Mouse (Mus musculus): Measurements from ENCODE around the gene Brd3. TPM values are rescaled to one million over a fixed set of nuclear protein-coding genes. Genes with fewer than 3 reads are reported as not detected.
A peak's percentile ranks its signal among the peaks of the same experiment; 100 is the strongest.

The Brd3 gene
- polyA plus RNA-seq, 1 experiment from 2014 or later: 126 TPM

GRCm38 (mm10) chr2:27426855-27427457, 80.5 kb downstream of the Brd3 start, which contains the start of gene Vav2:
Vav2 (minus strand) TSS chr2:27427033.
- Histone ChIP-seq H3K9ac (replicated peaks; ENCODE audit: low read depth, low read length) (peak within 1 kb of the TSS; percentile 91), H3K4me1 (ENCODE audit: control insufficient read depth, insufficient read depth, low read length) (peaks cover 35% of the 10 kb centered on the region), H3K4me2 (ENCODE audit: low read depth, low read length) (peak within 1 kb of the TSS; percentile 90), H3K4me3 (ENCODE audit: low read depth, low read length) (peak within 1 kb of the TSS; percentile 91), H3K27ac (ENCODE audit: low read depth, low read length) (peak within 1 kb of the TSS; percentile 85), H3K9me3 (ENCODE audit: control insufficient read depth, low read length) (no peaks in the 10 kb centered on the region), H3K36me3 (ENCODE audit: control insufficient read depth, insufficient read depth, low read length) (no peaks in the 10 kb centered on the region), H3K27me3 (ENCODE audit: control insufficient read depth, insufficient read depth, low read length) (no peaks in the 10 kb centered on the region)
- ATAC-seq (ENCODE audit: low read depth): peak; percentile 89
- WGBS: under 1% methylated on average over 49 of the region's 58 CpGs

- H3K9ac ChIP-seq (replicated peaks; ENCODE audit: low read depth, low read length): peak overlapping the region; percentile 91
- H3K27ac ChIP-seq (ENCODE audit: low read depth, low read length): peak overlapping the region; percentile 85
- H3K4me3 ChIP-seq (ENCODE audit: low read depth, low read length): peak overlapping the region; percentile 91
- no peaks in the 10 kb centered on the region for H3K36me3 ChIP-seq (ENCODE audit: control insufficient read depth, insufficient read depth, low read length)
- no peaks in the 10 kb centered on the region for H3K9me3 ChIP-seq (ENCODE audit: control insufficient read depth, low read length)
- ATAC-seq (ENCODE audit: low read depth): peak; percentile 26
- H3K27me3 ChIP-seq (ENCODE audit: control insufficient read depth, insufficient read depth, low read length): no peaks in the 10 kb centered on the region
- H3K4me1 ChIP-seq (ENCODE audit: control insufficient read depth, insufficient read depth, low read length): peaks cover 41% of the 10 kb centered on the region
- peak overlapping the region; percentile 90 for H3K4me2 ChIP-seq (ENCODE audit: low read depth, low read length)
- under 1% methylated on average over 47 of the region's 64 CpGs for WGBS
These were observed 81.0 kb downstream of the Brd3 start for GRCm38 (mm10) chr2:27426406-27426854.

GRCm38 (mm10) chr2:27425751-27426405, 81.6 kb downstream of the Brd3 start:
- Histone ChIP-seq H3K36me3 (ENCODE audit: control insufficient read depth, insufficient read depth, low read length) (no peaks in the 10 kb centered on the region), H3K4me2 (ENCODE audit: low read depth, low read length) (peak overlapping the region; percentile 90), H3K27ac (ENCODE audit: low read depth, low read length) (peak overlapping the region; percentile 85), H3K9me3 (ENCODE audit: control insufficient read depth, low read length) (no peaks in the 10 kb centered on the region), H3K4me1 (ENCODE audit: control insufficient read depth, insufficient read depth, low read length) (peaks cover 46% of the 10 kb centered on the region), H3K4me3 (ENCODE audit: low read depth, low read length) (peak overlapping the region; percentile 91), H3K27me3 (ENCODE audit: control insufficient read depth, insufficient read depth, low read length) (no peaks in the 10 kb centered on the region), H3K9ac (replicated peaks; ENCODE audit: low read depth, low read length) (peak overlapping the region; percentile 91)
- under 1% methylated on average over 56 of the region's 60 CpGs for WGBS
- peak; percentile 7; the same call in 1 of the 2 replicates for ATAC-seq (ENCODE audit: low read depth)

- H3K36me3 ChIP-seq (ENCODE audit: control insufficient read depth, insufficient read depth, low read length): no peaks in the 10 kb centered on the region
- WGBS: under 1% methylated on average over 20 of the region's 20 CpGs
These were observed 82.3 kb downstream of the Brd3 start for GRCm38 (mm10) chr2:27425161-27425611.

GRCm38 (mm10) chr2:27423596-27423995, 83.9 kb downstream of the Brd3 start:
- Histone ChIP-seq H3K4me3 (ENCODE audit: low read depth, low read length) (peak overlapping the region; percentile 91; the same call in 1 of the 2 replicates), H3K9ac (replicated peaks; ENCODE audit: low read depth, low read length) (peak overlapping the region; percentile 2; the same call in 1 of the 2 replicates), H3K9me3 (ENCODE audit: control insufficient read depth, low read length) (no peaks in the 10 kb centered on the region), H3K27ac (ENCODE audit: low read depth, low read length) (no peak overlapping the region), H3K4me2 (ENCODE audit: low read depth, low read length) (peak overlapping the region; percentile 90), H3K27me3 (ENCODE audit: control insufficient read depth, insufficient read depth, low read length) (no peaks in the 10 kb centered on the region), H3K36me3 (ENCODE audit: control insufficient read depth, insufficient read depth, low read length) (no peaks in the 10 kb centered on the region), H3K4me1 (ENCODE audit: control insufficient read depth, insufficient read depth, low read length) (peaks cover 47% of the 10 kb centered on the region)
- no peak for ATAC-seq (ENCODE audit: low read depth)
- 44% methylated on average over 7 of the region's 7 CpGs for WGBS

More at GRCm38 (mm10) chr2:27425161-27425611, 82.3 kb downstream of the Brd3 start:
- ATAC-seq (ENCODE audit: low read depth): no peak
- H3K27me3 ChIP-seq (ENCODE audit: control insufficient read depth, insufficient read depth, low read length): no peaks in the 10 kb centered on the region
- H3K4me1 ChIP-seq (ENCODE audit: control insufficient read depth, insufficient read depth, low read length): peaks cover 47% of the 10 kb centered on the region
- H3K4me2 ChIP-seq (ENCODE audit: low read depth, low read length): peak overlapping the region; percentile 90
- H3K4me3 ChIP-seq (ENCODE audit: low read depth, low read length): peak overlapping the region; percentile 91
- H3K27ac ChIP-seq (ENCODE audit: low read depth, low read length): peak overlapping the region; percentile 85
- H3K9ac ChIP-seq (replicated peaks; ENCODE audit: low read depth, low read length): peak overlapping the region; percentile 91
- no peaks in the 10 kb centered on the region for H3K9me3 ChIP-seq (ENCODE audit: control insufficient read depth, low read length)

- no peaks in the 10 kb centered on the region for H3K9me3 ChIP-seq (ENCODE audit: control insufficient read depth, low read length)
- WGBS: 43% methylated on average over 20 of the region's 20 CpGs
- H3K4me1 ChIP-seq (ENCODE audit: control insufficient read depth, insufficient read depth, low read length): peaks cover 51% of the 10 kb centered on the region
- no peak overlapping the region for H3K4me3 ChIP-seq (ENCODE audit: low read depth, low read length)
- H3K27ac ChIP-seq (ENCODE audit: low read depth, low read length): peak overlapping the region; percentile 40
- H3K27me3 ChIP-seq (ENCODE audit: control insufficient read depth, insufficient read depth, low read length): no peaks in the 10 kb centered on the region
- 0 out of 2 replicates have a peak overlapping the region, but pooled peaks have one; percentile 17 for H3K9ac ChIP-seq (replicated peaks; ENCODE audit: low read depth, low read length)
- no peak for ATAC-seq (ENCODE audit: low read depth)
- H3K36me3 ChIP-seq (ENCODE audit: control insufficient read depth, insufficient read depth, low read length): no peaks in the 10 kb centered on the region
- peak overlapping the region; percentile 28; the same call in 1 of the 2 replicates for H3K4me2 ChIP-seq (ENCODE audit: low read depth, low read length)
These were observed 86.0 kb downstream of the Brd3 start for GRCm38 (mm10) chr2:27421293-27422068.

GRCm38 (mm10) chr2:27418577-27419070, 88.8 kb downstream of the Brd3 start:
- Histone ChIP-seq H3K27ac (ENCODE audit: low read depth, low read length) (no peak overlapping the region), H3K4me2 (ENCODE audit: low read depth, low read length) (no peak overlapping the region), H3K36me3 (ENCODE audit: control insufficient read depth, insufficient read depth, low read length) (no peaks in the 10 kb centered on the region), H3K4me1 (ENCODE audit: control insufficient read depth, insufficient read depth, low read length) (peaks cover 61% of the 10 kb centered on the region), H3K9me3 (ENCODE audit: control insufficient read depth, low read length) (no peaks in the 10 kb centered on the region), H3K9ac (replicated peaks; ENCODE audit: low read depth, low read length) (no peak overlapping the region), H3K4me3 (ENCODE audit: low read depth, low read length) (no peak overlapping the region), H3K27me3 (ENCODE audit: control insufficient read depth, insufficient read depth, low read length) (no peaks in the 10 kb centered on the region)
- 44% methylated on average over 6 of the region's 6 CpGs for whole genome bisulfite sequencing
- no peak for ATAC-seq (ENCODE audit: low read depth)

- no peak for ATAC-seq (ENCODE audit: low read depth)
- Histone ChIP-seq H3K27ac (ENCODE audit: low read depth, low read length) (no peak overlapping the region), H3K9me3 (ENCODE audit: control insufficient read depth, low read length) (no peaks in the 10 kb centered on the region), H3K36me3 (ENCODE audit: control insufficient read depth, insufficient read depth, low read length) (no peaks in the 10 kb centered on the region), H3K9ac (replicated peaks; ENCODE audit: low read depth, low read length) (no peak overlapping the region), H3K4me3 (ENCODE audit: low read depth, low read length) (no peak overlapping the region), H3K4me2 (ENCODE audit: low read depth, low read length) (no peak overlapping the region), H3K4me1 (ENCODE audit: control insufficient read depth, insufficient read depth, low read length) (peaks cover 55% of the 10 kb centered on the region), H3K27me3 (ENCODE audit: control insufficient read depth, insufficient read depth, low read length) (no peaks in the 10 kb centered on the region)
- WGBS: 48% methylated on average over 5 of the region's 5 CpGs
These were observed 89.8 kb downstream of the Brd3 start for GRCm38 (mm10) chr2:27417648-27418153.
